Mouse (Mus musculus) testis, adult 2 months (tissue): ENCODE data around the gene Megf9.

Experiments
- CTCF ChIP-seq: fragments of 200-500 bp; IDR thresholded peaks from 2 replicates; pipeline ENCODE4 v1.5.1; 2012; ENCODE audit warnings: low read depth, mild to moderate bottlenecking, inconsistent platforms, low read length, moderate library complexity; ENCODE audit not compliant: control insufficient read depth, insufficient read depth, insufficient replicate concordance
- POLR2A ChIP-seq: fragments of 200-500 bp; IDR thresholded peaks from 2 replicates; pipeline ENCODE4 v1.6.1; 2012; ENCODE audit warnings: low read depth, mild to moderate bottlenecking, inconsistent platforms, low read length, moderate library complexity; ENCODE audit not compliant: control insufficient read depth

- TF ChIP-seq CTCF (no peak), POLR2A (no peak)
These were observed 17.1 kb downstream of the Megf9 start for GRCm38 (mm10) chr4:70517646-70518045.
